Mouse (Mus musculus) thymus, postnatal 25 days (tissue): Measurements from ENCODE around the gene Vmn1r33.
"Not testable (repeated sequence)": the region's sequence is repeated elsewhere in the genome, so short reads cannot be mapped to it uniquely, and the experiment has no call there.

Experiments
- DNase-seq: peaks from one replicate; pipeline ENCODE4 v3.0.0; 2022

Gene Vmn1r33

DNA sequence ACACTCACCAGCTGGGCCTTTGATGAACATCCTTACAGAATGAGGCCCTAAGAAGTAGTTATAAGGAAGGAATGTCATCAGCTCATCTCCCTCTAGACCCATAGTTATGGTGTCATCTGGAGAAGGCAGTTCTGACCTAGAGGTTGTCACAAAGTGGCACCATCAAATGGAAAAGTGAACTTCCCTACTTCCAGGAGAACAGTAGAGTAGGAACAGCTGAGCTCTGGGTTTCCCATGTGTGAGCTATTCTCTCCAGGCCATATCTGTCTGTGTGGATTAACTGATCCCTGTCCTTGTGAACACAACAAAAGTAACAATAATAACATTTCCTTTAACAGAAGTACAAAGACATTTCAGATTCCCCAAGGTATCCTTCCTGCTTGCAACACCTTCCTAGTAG is at the start of gene Vmn1r33:
TSS of gene Vmn1r33 (minus strand) at position 101 of the 400 bp plus-strand sequence.
- DNase-seq: not testable (repeated sequence)

DNA sequence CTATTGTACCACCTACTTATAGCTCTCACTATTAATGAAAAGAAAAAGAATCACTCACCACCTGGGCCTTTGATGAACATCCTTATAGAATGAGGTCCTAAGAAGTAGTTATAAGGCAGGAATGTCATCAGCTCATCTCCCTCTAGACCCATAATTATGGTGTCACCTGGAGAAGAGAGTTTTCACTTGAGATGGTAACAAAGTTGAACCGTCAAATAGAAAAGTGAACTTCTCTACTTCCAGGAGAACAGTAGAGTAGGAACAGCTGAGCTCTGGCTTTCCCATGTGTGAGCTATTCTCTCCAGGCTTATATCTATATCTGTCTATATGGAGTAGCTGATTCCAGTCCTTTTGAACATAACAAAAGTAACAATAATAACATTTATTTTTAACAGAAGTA is 25.7 kb upstream of the Vmn1r33 start, which contains the start of gene Vmn1r34:
TSS of gene Vmn1r34 (minus strand) at position 101 of the 400 bp plus-strand sequence.
- no peak for DNase-seq

DNA sequence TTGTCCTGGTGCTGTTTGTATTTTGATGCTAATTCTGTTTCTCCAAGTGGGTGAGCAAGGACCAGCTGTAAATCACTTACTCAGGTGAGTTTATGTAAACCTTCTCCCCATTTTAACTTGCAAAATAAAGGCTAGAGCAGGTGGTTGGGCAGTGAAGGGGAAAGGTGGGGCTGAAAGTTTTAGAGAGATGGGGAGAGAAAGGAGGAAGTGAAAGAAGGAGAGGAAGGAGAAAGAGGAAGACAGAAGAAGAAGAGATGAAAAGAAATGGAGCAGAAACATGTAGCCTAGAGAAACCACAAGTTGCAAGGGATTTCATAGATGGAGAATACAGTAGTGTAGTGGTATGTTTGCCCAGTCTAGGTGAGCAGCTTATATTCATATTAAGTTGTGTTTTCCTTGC is 22.3 kb downstream of the Vmn1r33 start:
- no peak for DNase-seq
